Mouse (Mus musculus) heart, postnatal 0 days (tissue): ENCODE measurements at regions not wholly inside any gene's neighbourhood (a gene's known extent, or its start where the extent isn't known, plus 50 kb on each side); places are given as distances from the start of the nearest gene placed in this dataset.

ENCODE experiments used
- ATAC-seq: fragments of 200-750 bp; cut with Nextera tagmentation; 2 replicates; pipeline ENCODE4 v1.8.0; 2017; ENCODE audit warnings: low read depth, moderate number of reproducible peaks, moderate library complexity; ENCODE audit not compliant: insufficient read depth
- DNase-seq: peaks from one replicate; pipeline ENCODE4 v3.0.0-alpha.2; 2016; ENCODE audit warnings: low spot score
- H3K27ac ChIP-seq: fragments of 300-500 bp; sonication (generic); 2 replicates; pipeline ENCODE4 v1.5.1; 2014; ENCODE audit warnings: low read depth, mild to moderate bottlenecking
- H3K27me3 ChIP-seq: fragments of 300-500 bp; sonication (generic); 2 replicates; pipeline ENCODE4 v1.6.1; 2014; ENCODE audit warnings: low read length, mixed read lengths; ENCODE audit not compliant: control insufficient read depth, insufficient read depth
- H3K36me3 ChIP-seq: fragments of 300-500 bp; sonication (generic); replicated peaks from 2 replicates; pipeline ENCODE4 v1.6.1; 2014; ENCODE audit warnings: low read length, mixed read lengths; ENCODE audit not compliant: control insufficient read depth, insufficient read depth
- H3K4me1 ChIP-seq: fragments of 300-500 bp; sonication (generic); 2 replicates; pipeline ENCODE4 v1.6.1; 2014; ENCODE audit warnings: antibody characterized with exemption; ENCODE audit not compliant: control insufficient read depth, insufficient read depth
- H3K4me2 ChIP-seq: fragments of 300-500 bp; sonication (generic); 2 replicates; pipeline ENCODE4 v1.6.1; 2014; ENCODE audit warnings: low read depth, mild to moderate bottlenecking, low read length, moderate library complexity
- H3K4me3 ChIP-seq: fragments of 300-500 bp; sonication (generic); 2 replicates; pipeline ENCODE4 v1.5.1; 2014; ENCODE audit warnings: low read depth, low read length
- H3K9ac ChIP-seq: fragments of 300-500 bp; sonication (generic); replicated peaks from 2 replicates; pipeline ENCODE4 v1.6.1; 2014; ENCODE audit warnings: low read depth, low read length, mixed read lengths
- H3K9me3 ChIP-seq: fragments of 300-500 bp; sonication (generic); replicated peaks from 2 replicates; pipeline ENCODE4 v1.6.1; 2016; ENCODE audit warnings: low read length; ENCODE audit not compliant: control insufficient read depth
- CTCF ChIP-seq: IDR thresholded peaks from 2 replicates; pipeline ENCODE4 v1.5.1; 2016; ENCODE audit warnings: antibody characterized with exemption, control low read depth, low read depth
- EP300 ChIP-seq: IDR thresholded peaks from 2 replicates; pipeline ENCODE4 v1.6.1; 2016; ENCODE audit warnings: antibody characterized with exemption, low read depth
- WGBS: fragments of 180-500 bp; shearing (Covaris S2); extraction: QIAGEN DNeasy Blood & Tissue Kit; methylation state at CpG from one replicate; pipeline ENCODE4 v1.1.7; 2014; 5-methylcytosine and 5-hydroxymethylcytosine counted together

GRCm38 (mm10) chr2:171593884-171594283 is 449.4 kb downstream of the Cbln4 start:
- DNase-seq (no peak), ATAC-seq (no peak)
- no peaks in the 10 kb centered on the region for H3K9me3 ChIP-seq
- H3K4me3 ChIP-seq = no peak overlapping the region
- no peak overlapping the region for H3K27ac ChIP-seq
- H3K4me2 ChIP-seq = no peak overlapping the region
- no peak overlapping the region for H3K9ac ChIP-seq
- H3K36me3 ChIP-seq = no peaks in the 10 kb centered on the region
- TF ChIP-seq EP300 = no peak
- TF ChIP-seq CTCF = no peak
- no peaks in the 10 kb centered on the region for H3K27me3 ChIP-seq
- H3K4me1 ChIP-seq = no peaks in the 10 kb centered on the region
- WGBS = 90% methylated on average over 3 of the region's 3 CpGs

GRCm38 (mm10) chr2:171592315-171592714 is 451.0 kb downstream of the Cbln4 start:
- WGBS = 58% methylated on average over 6 of the region's 6 CpGs
- DNase-seq (no peak), ATAC-seq (no peak)
- H3K4me1 ChIP-seq = no peaks in the 10 kb centered on the region
- H3K27me3 ChIP-seq = no peaks in the 10 kb centered on the region
- no peak overlapping the region for H3K27ac ChIP-seq
- H3K36me3 ChIP-seq = no peaks in the 10 kb centered on the region
- no peak overlapping the region for H3K9ac ChIP-seq
- H3K9me3 ChIP-seq = no peaks in the 10 kb centered on the region
- H3K4me2 ChIP-seq = no peak overlapping the region
- TF ChIP-seq CTCF (no peak), EP300 (no peak)
- no peak overlapping the region for H3K4me3 ChIP-seq

GRCm38 (mm10) chr2:171588158-171588557 is 455.1 kb downstream of the Cbln4 start:
- no peaks in the 10 kb centered on the region for H3K9me3 ChIP-seq
- TF ChIP-seq EP300 = no peak
- no peak for TF ChIP-seq CTCF
- no peak overlapping the region for H3K9ac ChIP-seq
- DNase-seq = no peak
- no peak overlapping the region for H3K4me3 ChIP-seq
- no peak overlapping the region for H3K27ac ChIP-seq
- no peak overlapping the region for H3K4me2 ChIP-seq
- H3K36me3 ChIP-seq = no peaks in the 10 kb centered on the region
- ATAC-seq = no peak
- WGBS = 65% methylated on average over 4 of the region's 4 CpGs
- H3K27me3 ChIP-seq = no peaks in the 10 kb centered on the region
- no peaks in the 10 kb centered on the region for H3K4me1 ChIP-seq

- Histone ChIP-seq H3K4me2 (no peak overlapping the region), H3K4me3 (no peak overlapping the region), H3K9ac (no peak overlapping the region), H3K36me3 (no peaks in the 10 kb centered on the region), H3K9me3 (no peaks in the 10 kb centered on the region), H3K27me3 (no peaks in the 10 kb centered on the region), H3K27ac (no peak overlapping the region), H3K4me1 (no peaks in the 10 kb centered on the region)
- DNase-seq = no peak
- no peak for TF ChIP-seq EP300
- no peak for TF ChIP-seq CTCF
- WGBS = 74% methylated on average over 9 of the region's 9 CpGs
- ATAC-seq = no peak
Measured at GRCm38 (mm10) chr2:171587635-171588034, 455.6 kb downstream of the Cbln4 start.

GRCm38 (mm10) chr2:171586853-171587220 is 456.4 kb downstream of the Cbln4 start:
- Histone ChIP-seq H3K4me3 (no peak overlapping the region), H3K4me2 (no peak overlapping the region), H3K4me1 (no peaks in the 10 kb centered on the region), H3K27me3 (no peaks in the 10 kb centered on the region), H3K36me3 (no peaks in the 10 kb centered on the region), H3K9me3 (no peaks in the 10 kb centered on the region), H3K9ac (no peak overlapping the region), H3K27ac (no peak overlapping the region)
- no peak for TF ChIP-seq CTCF
- no peak for TF ChIP-seq EP300
- 86% methylated on average over 4 of the region's 4 CpGs for WGBS
- DNase-seq = no peak
- no peak for ATAC-seq

GRCm38 (mm10) chr2:171586217-171586852 is 456.9 kb downstream of the Cbln4 start:
- H3K9me3 ChIP-seq = no peaks in the 10 kb centered on the region
- 85% methylated on average over 6 of the region's 6 CpGs for WGBS
- no peaks in the 10 kb centered on the region for H3K4me1 ChIP-seq
- no peak overlapping the region for H3K4me3 ChIP-seq
- H3K4me2 ChIP-seq = no peak overlapping the region
- ATAC-seq (no peak), DNase-seq (no peak)
- no peak overlapping the region for H3K27ac ChIP-seq
- H3K9ac ChIP-seq = no peak overlapping the region
- H3K36me3 ChIP-seq = no peaks in the 10 kb centered on the region
- H3K27me3 ChIP-seq = no peaks in the 10 kb centered on the region
- TF ChIP-seq CTCF (no peak), EP300 (no peak)
